Mouse (Mus musculus): ENCODE measurements around the gene Ecsit. TPM values are rescaled to one million over a fixed set of nuclear protein-coding genes. Genes with fewer than 3 reads are reported as not detected.
A peak's percentile ranks its signal among the peaks of the same experiment; 100 is the strongest.
"Not testable (repeated sequence)": the region's sequence is repeated elsewhere in the genome, so short reads cannot be mapped to it uniquely, and the experiment has no call there.

Ecsit gene
- polyA plus RNA-seq, 1 experiment = 72.6 TPM

DNA sequence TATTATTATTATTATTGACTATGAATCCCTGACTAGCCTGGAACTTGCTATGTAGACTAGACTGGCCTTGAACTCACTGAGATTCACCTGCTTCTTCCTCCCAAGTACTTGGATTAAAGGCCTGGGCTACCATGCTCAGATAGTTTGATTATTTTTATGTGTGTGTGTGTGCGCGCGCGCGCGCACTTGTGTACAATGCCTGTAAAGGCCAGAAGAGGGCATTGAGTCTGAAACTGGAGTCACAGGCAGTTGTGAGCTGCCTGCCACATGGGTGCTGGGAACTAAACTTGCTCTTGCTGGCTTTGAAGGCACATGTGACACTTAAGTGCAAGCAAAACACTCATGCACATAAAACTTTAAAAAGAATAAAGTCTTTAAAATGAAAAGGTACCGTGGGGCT is 4.0 kb upstream of the Ecsit start:
- no peak for TF ChIP-seq POLR2A (IDR thresholded peaks at IDR 0.05; ENCODE audit: control insufficient read depth, low read depth, low read length)
- TF ChIP-seq CTCF (IDR thresholded peaks at IDR 0.05; ENCODE audit: control insufficient read depth, insufficient read depth, insufficient replicate concordance, low read depth, low read length) = no peak
- Histone ChIP-seq H3K36me3 (ENCODE audit: control insufficient read depth, insufficient read depth, low read length) (no peaks in the 10 kb centered on the region), H3K4me3 (ENCODE audit: control insufficient read depth, low read depth, low read length) (no peak overlapping the region), H3K27me3 (ENCODE audit: control insufficient read depth, insufficient read depth, low read length) (no peaks in the 10 kb centered on the region), H3K4me1 (ENCODE audit: control insufficient read depth, insufficient read depth, low read length) (peaks cover 8% of the 10 kb centered on the region), H3K27ac (ENCODE audit: control insufficient read depth, insufficient read depth, low read depth, low read length) (no peak overlapping the region)

DNA sequence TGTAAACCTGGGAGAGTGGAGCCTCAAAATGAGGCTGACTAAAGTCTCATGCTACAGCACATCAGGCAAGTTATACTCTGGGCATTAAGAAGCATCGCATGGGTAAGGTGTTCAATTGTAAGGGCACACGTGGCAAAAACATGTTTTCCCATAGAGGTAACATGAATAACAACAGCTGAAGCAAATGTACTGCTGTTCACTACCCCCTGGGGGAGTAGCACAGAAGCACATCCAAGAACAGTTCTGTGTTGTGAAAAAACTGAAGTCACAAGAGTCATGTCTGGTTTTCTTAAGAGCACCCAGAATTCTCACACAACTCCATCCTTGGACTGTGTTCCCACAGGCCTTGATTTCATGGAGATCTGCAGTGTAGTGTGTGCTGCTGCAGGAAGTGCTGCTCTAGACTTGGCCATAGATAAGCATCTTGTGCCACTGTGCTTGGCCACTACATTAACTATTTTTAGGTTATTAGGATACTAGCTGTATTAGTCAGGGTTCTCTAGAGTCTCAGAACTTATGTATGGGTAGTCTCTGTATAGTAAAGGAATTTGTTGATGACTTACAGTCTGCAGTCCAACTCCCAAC is 1.9 kb upstream of the Ecsit start:
- Histone ChIP-seq H3K27me3 (ENCODE audit: control insufficient read depth, insufficient read depth, low read length) (no peaks in the 10 kb centered on the region), H3K4me1 (ENCODE audit: control insufficient read depth, insufficient read depth, low read length) (peaks cover 8% of the 10 kb centered on the region), H3K4me3 (ENCODE audit: control insufficient read depth, low read depth, low read length) (peak overlapping the region; percentile 48; the same call in 1 of the 2 replicates), H3K36me3 (ENCODE audit: control insufficient read depth, insufficient read depth, low read length) (no peaks in the 10 kb centered on the region), H3K27ac (ENCODE audit: control insufficient read depth, insufficient read depth, low read depth, low read length) (no peak overlapping the region)
- TF ChIP-seq POLR2A (IDR thresholded peaks at IDR 0.05; ENCODE audit: control insufficient read depth, low read depth, low read length) (no peak), CTCF (IDR thresholded peaks at IDR 0.05; ENCODE audit: control insufficient read depth, insufficient read depth, insufficient replicate concordance, low read depth, low read length) (no peak)

DNA sequence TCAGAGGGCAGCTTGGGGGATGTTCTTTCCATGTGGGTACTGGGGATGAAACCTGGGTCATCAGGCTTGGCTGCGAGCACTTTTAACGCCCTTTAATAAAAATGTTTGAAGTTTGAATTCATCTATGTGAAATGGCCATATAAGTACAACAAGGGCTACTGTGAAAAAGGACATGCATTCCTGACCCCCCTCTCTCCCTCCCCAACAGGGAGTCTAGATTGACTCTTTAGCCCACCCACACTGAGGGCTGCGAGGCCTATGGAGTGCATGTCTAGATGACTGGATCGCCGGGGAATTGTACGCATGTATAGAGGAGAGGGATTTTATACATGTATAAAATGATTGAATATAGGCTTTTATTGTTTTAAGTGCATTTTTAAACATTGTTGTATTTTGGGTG is 774 bp upstream of the Ecsit start:
- Histone ChIP-seq H3K27me3 (ENCODE audit: control insufficient read depth, insufficient read depth, low read length) (no peaks in the 10 kb centered on the region), H3K36me3 (ENCODE audit: control insufficient read depth, insufficient read depth, low read length) (no peaks in the 10 kb centered on the region), H3K27ac (ENCODE audit: control insufficient read depth, insufficient read depth, low read depth, low read length) (peak overlapping the region; percentile 98), H3K4me3 (ENCODE audit: control insufficient read depth, low read depth, low read length) (peak overlapping the region; percentile 99), H3K4me1 (ENCODE audit: control insufficient read depth, insufficient read depth, low read length) (peaks cover 8% of the 10 kb centered on the region)
- TF ChIP-seq POLR2A (IDR thresholded peaks at IDR 0.05; ENCODE audit: control insufficient read depth, low read depth, low read length) (no peak), CTCF (IDR thresholded peaks at IDR 0.05; ENCODE audit: control insufficient read depth, insufficient read depth, insufficient replicate concordance, low read depth, low read length) (no peak)

DNA sequence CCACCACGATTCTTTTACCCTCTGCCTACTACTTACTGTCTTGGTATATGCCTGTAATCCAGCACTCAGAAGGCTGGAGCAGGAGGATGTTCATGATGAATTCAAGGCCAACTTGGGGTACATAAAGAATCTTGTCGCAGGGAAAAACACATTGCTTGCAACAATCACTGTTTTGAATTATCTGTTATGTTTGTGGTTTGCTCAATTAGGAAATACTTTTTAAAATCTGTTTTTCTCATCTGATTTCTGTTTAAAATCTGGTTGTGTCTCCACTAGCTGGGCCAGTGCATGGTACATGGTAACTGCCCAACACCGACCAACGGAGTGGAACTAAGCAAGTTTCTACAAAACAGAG is 594 bp downstream of the Ecsit start:
- Histone ChIP-seq H3K4me1 (ENCODE audit: control insufficient read depth, insufficient read depth, low read length) (peaks cover 8% of the 10 kb centered on the region), H3K4me3 (ENCODE audit: control insufficient read depth, low read depth, low read length) (peak overlapping the region; percentile 99), H3K36me3 (ENCODE audit: control insufficient read depth, insufficient read depth, low read length) (peaks cover 1% of the 10 kb centered on the region; the same call in 1 of the 2 replicates), H3K27ac (ENCODE audit: control insufficient read depth, insufficient read depth, low read depth, low read length) (peak overlapping the region; percentile 98), H3K27me3 (ENCODE audit: control insufficient read depth, insufficient read depth, low read length) (no peaks in the 10 kb centered on the region)
- TF ChIP-seq CTCF (IDR thresholded peaks at IDR 0.05; ENCODE audit: control insufficient read depth, insufficient read depth, insufficient replicate concordance, low read depth, low read length) = no peak
- TF ChIP-seq POLR2A (IDR thresholded peaks at IDR 0.05; ENCODE audit: control insufficient read depth, low read depth, low read length) = no peak

DNA sequence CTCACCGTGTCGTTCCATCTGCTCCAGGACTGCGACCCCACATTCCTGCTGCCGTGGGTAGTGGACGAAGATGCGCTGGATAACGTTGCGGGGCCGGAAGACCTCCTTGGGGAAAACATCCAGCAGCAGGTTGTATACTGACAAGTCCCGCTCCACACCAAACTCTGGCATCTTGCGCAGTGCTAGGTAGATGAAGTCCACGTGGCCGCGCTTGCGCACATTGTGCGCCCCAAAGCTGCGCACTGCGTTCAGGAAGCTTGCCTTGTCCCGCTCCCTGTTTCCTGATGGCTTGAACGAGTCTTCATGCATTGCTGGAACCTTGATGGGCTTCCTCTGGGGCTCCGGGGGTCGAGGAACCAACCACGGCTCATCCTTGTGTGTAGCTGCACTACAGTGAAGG is 9.0 kb downstream of the Ecsit start:
- Histone ChIP-seq H3K4me3 (ENCODE audit: control insufficient read depth, low read depth, low read length) (no peak overlapping the region), H3K4me1 (ENCODE audit: control insufficient read depth, insufficient read depth, low read length) (no peaks in the 10 kb centered on the region; the same call in 1 of the 2 replicates), H3K27me3 (ENCODE audit: control insufficient read depth, insufficient read depth, low read length) (no peaks in the 10 kb centered on the region), H3K27ac (ENCODE audit: control insufficient read depth, insufficient read depth, low read depth, low read length) (no peak overlapping the region), H3K36me3 (ENCODE audit: control insufficient read depth, insufficient read depth, low read length) (peaks cover 1% of the 10 kb centered on the region; the same call in 1 of the 2 replicates)
- TF ChIP-seq CTCF (IDR thresholded peaks at IDR 0.05; ENCODE audit: control insufficient read depth, insufficient read depth, insufficient replicate concordance, low read depth, low read length) (no peak), POLR2A (IDR thresholded peaks at IDR 0.05; ENCODE audit: control insufficient read depth, low read depth, low read length) (no peak)

DNA sequence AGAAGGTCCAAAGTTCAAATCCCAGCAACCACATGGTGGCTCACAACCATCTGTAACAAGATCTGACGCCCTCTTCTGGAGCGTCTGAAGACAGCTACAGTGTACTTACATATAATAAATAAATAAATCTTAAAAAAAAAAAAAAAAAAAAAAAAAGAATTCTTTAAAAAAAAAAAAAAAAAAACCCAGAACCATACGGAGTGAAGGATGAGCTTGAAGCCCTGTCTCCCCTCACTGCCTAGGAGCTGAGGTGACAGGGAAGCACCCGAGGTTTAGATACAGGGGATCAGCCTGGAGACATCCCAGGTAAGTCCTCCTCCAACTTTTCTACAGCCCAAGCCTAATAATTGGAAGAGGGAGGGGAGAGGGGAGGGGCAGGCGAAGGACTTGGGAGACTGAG is 9.5 kb downstream of the Ecsit start:
- not testable (repeated sequence) for H3K27ac ChIP-seq (ENCODE audit: control insufficient read depth, insufficient read depth, low read depth, low read length); H3K36me3 ChIP-seq (ENCODE audit: control insufficient read depth, insufficient read depth, low read length)

DNA sequence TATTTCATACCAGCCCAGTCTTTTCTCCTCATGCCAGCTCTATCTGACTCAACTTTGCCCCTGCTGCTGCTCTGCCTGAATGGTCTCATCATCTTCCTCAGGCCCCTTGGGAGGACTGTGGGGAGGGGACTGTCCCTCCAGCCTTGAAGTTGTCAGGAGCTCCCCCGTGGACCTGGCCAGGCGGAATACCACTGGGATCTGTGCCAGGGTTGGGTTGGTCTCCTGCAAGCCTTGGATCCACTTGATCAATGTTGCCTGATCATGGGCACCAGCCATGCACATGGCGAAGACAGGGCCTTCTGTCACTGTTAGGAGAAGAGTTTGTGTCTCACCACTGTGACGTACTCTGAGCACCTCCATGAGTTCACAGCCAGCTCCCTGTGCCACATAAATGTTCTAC is 13.0 kb downstream of the Ecsit start:
- TF ChIP-seq POLR2A (IDR thresholded peaks at IDR 0.05; ENCODE audit: control insufficient read depth, low read depth, low read length) = no peak
- no peak for TF ChIP-seq CTCF (IDR thresholded peaks at IDR 0.05; ENCODE audit: control insufficient read depth, insufficient read depth, insufficient replicate concordance, low read depth, low read length)
- Histone ChIP-seq H3K4me3 (ENCODE audit: control insufficient read depth, low read depth, low read length) (peak overlapping the region; percentile 31), H3K36me3 (ENCODE audit: control insufficient read depth, insufficient read depth, low read length) (no peaks in the 10 kb centered on the region; the same call in none of the 2 replicates)

More for the DNA sequence above, 9.5 kb downstream of the Ecsit start:
- H3K4me1 ChIP-seq (ENCODE audit: control insufficient read depth, insufficient read depth, low read length); H3K27me3 ChIP-seq (ENCODE audit: control insufficient read depth, insufficient read depth, low read length); H3K4me3 ChIP-seq (ENCODE audit: control insufficient read depth, low read depth, low read length): not testable (repeated sequence)

More for the DNA sequence above, 13.0 kb downstream of the Ecsit start:
- peaks cover 4% of the 10 kb centered on the region for H3K4me1 ChIP-seq (ENCODE audit: control insufficient read depth, insufficient read depth, low read length)
- H3K27me3 ChIP-seq (ENCODE audit: control insufficient read depth, insufficient read depth, low read length) = no peaks in the 10 kb centered on the region
- no peak overlapping the region for H3K27ac ChIP-seq (ENCODE audit: control insufficient read depth, insufficient read depth, low read depth, low read length)

Data from testis, adult 2 months (tissue).